Mouse (Mus musculus) heart, embryonic 15.5 days (tissue): ENCODE results near the gene Irak1bp1. TPM values are rescaled to one million over a fixed set of nuclear protein-coding genes. Genes with fewer than 3 reads are reported as not detected.

Experiments used
- ATAC-seq: fragments of 200-750 bp; cut with Nextera tagmentation; replicated peaks from 2 replicates; pipeline ENCODE4 v1.8.0; 2017; ENCODE audit warnings: low read depth, moderate TSS enrichment; ENCODE audit not compliant: insufficient number of reproducible peaks, insufficient read depth, low FRiP score
- H3K27ac ChIP-seq: fragments of 300-500 bp; sonication (generic); 2 replicates; pipeline ENCODE4 v1.5.1; 2015; ENCODE audit warnings: mild to moderate bottlenecking, inconsistent platforms
- H3K27me3 ChIP-seq: fragments of 300-500 bp; sonication (generic); 2 replicates; pipeline ENCODE4 v1.6.1; 2015; ENCODE audit warnings: inconsistent platforms
- H3K36me3 ChIP-seq: fragments of 300-500 bp; sonication (generic); 2 replicates; pipeline ENCODE4 v1.6.1; 2015; ENCODE audit warnings: mild to moderate bottlenecking, inconsistent platforms
- H3K4me1 ChIP-seq: fragments of 300-500 bp; sonication (generic); replicated peaks from 2 replicates; pipeline ENCODE4 v1.6.1; 2015; ENCODE audit warnings: inconsistent platforms
- H3K4me2 ChIP-seq: fragments of 300-500 bp; sonication (generic); 2 replicates; pipeline ENCODE4 v1.6.1; 2015; ENCODE audit warnings: inconsistent platforms, mild to moderate bottlenecking, moderate library complexity
- H3K4me3 ChIP-seq: fragments of 300-500 bp; sonication (generic); 2 replicates; pipeline ENCODE4 v1.5.1; 2015; ENCODE audit warnings: mild to moderate bottlenecking, inconsistent platforms
- H3K9ac ChIP-seq: fragments of 300-500 bp; sonication (generic); 2 replicates; pipeline ENCODE4 v1.6.1; 2015; ENCODE audit warnings: mild to moderate bottlenecking, inconsistent platforms
- H3K9me3 ChIP-seq: fragments of 300-500 bp; sonication (generic); replicated peaks from 2 replicates; pipeline ENCODE4 v1.6.1; 2016; ENCODE audit warnings: inconsistent platforms
- WGBS: fragments of 180-500 bp; shearing (Covaris S2); methylation state at CpG from one replicate; pipeline ENCODE4 v1.1.7; 2015; ENCODE audit warnings: mixed read lengths; 5-methylcytosine and 5-hydroxymethylcytosine counted together
- polyA plus RNA-seq: library from polyadenylated mRNA; unstranded; fragments of >200 nt; fragmentation: Nextera tagmentation; extraction: Ambion mirVana; gene quantifications from 2 replicates; pipeline ENCODE4 v1.2.1, GENCODE M21; 2015

Irak1bp1 gene
- polyA plus RNA-seq, result 10.5 and 11.3 TPM in 2 replicates

DNA sequence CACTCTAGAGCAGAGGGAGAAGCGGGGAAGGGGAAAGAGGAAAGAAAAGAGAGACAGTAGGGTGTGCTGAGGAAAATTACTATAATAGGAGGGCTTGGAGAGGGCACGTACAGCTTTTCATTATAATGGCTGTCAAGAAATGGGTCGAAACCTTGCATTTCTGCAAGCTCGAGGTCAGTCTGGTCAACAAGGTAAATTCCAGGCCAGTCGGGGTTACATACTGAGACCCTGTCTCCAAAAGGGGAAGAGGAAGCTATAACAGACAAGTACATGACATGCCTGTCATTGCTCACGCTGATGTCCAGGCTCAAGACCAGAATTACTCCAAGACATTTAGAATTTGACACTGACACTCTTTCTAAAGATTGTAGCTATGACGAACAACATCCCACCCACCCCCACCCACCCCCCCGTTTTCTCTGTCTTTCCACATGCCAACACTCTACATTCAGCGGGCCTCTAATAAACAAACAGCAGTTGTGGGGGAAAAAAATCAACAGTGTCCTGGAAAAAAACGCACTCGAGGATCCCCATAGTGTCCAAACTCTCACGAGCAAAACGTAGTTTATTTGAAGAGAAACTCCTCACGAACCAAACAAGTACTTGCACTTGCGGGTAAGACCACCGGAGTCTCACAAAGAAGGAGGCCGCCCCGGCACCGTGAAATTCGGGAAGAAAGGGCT, at the start of gene Irak1bp1:
Gene Irak1bp1, plus strand, starts transcription at position 534 of the 683 bp plus-strand sequence.
- Histone ChIP-seq H3K27ac (peak within 1 kb of the TSS; percentile 78), H3K4me2 (peak within 1 kb of the TSS; percentile 77), H3K9ac (peak within 1 kb of the TSS; percentile 66), H3K36me3 (no peaks in the 10 kb centered on the region), H3K27me3 (no peaks in the 10 kb centered on the region), H3K4me1 (peaks cover 4% of the 10 kb centered on the region), H3K9me3 (no peaks in the 10 kb centered on the region), H3K4me3 (peak within 1 kb of the TSS; percentile 67)
- 17% methylated on average over 20 of the region's 20 CpGs for WGBS
- ATAC-seq, result no peak

DNA sequence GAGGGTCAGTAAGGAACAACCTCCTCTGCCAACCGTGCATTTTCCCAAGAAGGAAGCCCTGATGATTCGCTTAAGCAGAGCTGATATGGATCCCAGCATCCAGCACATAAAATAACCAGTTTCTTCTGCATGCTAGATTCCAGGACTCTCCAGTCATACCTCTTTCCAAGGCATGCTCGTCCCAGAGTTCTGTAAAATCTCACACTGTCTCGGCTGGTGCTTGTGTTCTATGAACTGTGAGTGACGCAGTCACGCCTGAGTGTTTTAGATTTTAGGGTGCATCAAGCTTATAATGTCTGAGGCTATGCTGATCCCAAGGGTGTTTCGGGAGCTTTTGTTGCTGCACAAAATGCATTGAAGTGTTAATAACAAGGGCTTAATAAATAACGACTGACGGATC, 41.0 kb upstream of the Irak1bp1 start:
- H3K27ac ChIP-seq, result no peak overlapping the region
- ATAC-seq, result no peak
- WGBS, result 70% methylated on average over 9 of the region's 9 CpGs
- no peak overlapping the region for H3K9ac ChIP-seq
- no peaks in the 10 kb centered on the region for H3K27me3 ChIP-seq
- H3K36me3 ChIP-seq, result no peaks in the 10 kb centered on the region
- H3K4me1 ChIP-seq, result no peaks in the 10 kb centered on the region
- H3K4me3 ChIP-seq, result no peak overlapping the region
- H3K4me2 ChIP-seq, result no peak overlapping the region
- H3K9me3 ChIP-seq, result no peaks in the 10 kb centered on the region

DNA sequence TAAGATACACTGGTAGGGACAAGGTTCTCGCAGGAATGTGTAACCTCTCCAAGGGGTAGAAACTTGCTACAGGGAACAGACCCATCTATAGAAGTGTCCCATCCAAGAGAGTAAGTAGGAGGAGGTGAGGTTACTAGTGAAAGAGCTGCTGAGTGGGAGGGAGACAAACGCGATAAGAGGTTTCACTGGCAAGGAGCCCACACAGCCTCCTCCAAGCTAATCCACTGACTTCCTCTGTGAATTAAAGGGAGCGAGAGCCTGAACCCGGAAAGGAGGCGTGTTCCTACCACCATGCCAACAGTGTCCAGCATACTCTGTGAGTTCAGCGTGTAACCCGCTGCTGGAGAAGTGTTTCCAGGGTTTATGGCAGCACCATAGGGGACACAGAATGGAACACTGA, 29.0 kb upstream of the Irak1bp1 start:
- no peak overlapping the region for H3K27ac ChIP-seq
- no peak overlapping the region for H3K9ac ChIP-seq
- no peak for ATAC-seq

GRCm38 (mm10) chr9:82807129-82807528, 22.2 kb upstream of the Irak1bp1 start:
- H3K27me3 ChIP-seq, result no peaks in the 10 kb centered on the region
- 25% methylated on average over 1 of the region's 1 CpGs for WGBS
- ATAC-seq, result no peak
- H3K4me1 ChIP-seq, result no peaks in the 10 kb centered on the region
- H3K9me3 ChIP-seq, result no peaks in the 10 kb centered on the region
- no peak overlapping the region for H3K4me2 ChIP-seq
- H3K27ac ChIP-seq, result no peak overlapping the region
- no peaks in the 10 kb centered on the region for H3K36me3 ChIP-seq
- H3K4me3 ChIP-seq, result no peak overlapping the region
- H3K9ac ChIP-seq, result no peak overlapping the region

More for the DNA sequence above, 29.0 kb upstream of the Irak1bp1 start:
- Histone ChIP-seq H3K4me3 (no peak overlapping the region), H3K36me3 (no peaks in the 10 kb centered on the region), H3K27me3 (no peaks in the 10 kb centered on the region), H3K4me2 (no peak overlapping the region), H3K9me3 (no peaks in the 10 kb centered on the region), H3K4me1 (0 out of 2 replicates have a peak, but pooled peaks cover 2% of the 10 kb centered on the region)
- WGBS, result 39% methylated on average over 8 of the region's 8 CpGs

DNA sequence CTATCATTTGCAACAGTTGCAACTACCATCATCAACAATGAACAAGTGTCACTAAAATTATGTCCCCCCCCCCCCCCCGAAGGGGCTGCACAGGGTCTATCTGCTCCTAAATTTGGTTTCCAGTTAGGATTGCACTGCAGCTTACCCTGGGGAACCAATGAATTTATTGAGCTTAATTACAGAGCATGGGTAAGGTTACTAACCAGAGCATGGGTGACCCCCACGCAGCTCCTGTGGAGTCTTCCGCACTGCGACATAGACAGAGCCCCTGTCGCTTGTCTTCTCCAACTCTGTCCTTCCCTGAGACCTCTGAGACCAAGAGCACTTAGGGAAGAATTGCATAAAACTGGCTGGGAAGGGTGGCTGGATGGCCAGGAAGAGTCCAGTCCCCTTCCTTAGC, 21.7 kb upstream of the Irak1bp1 start:
- H3K4me3 ChIP-seq, result no peak overlapping the region
- H3K36me3 ChIP-seq, result no peaks in the 10 kb centered on the region
- no peak overlapping the region for H3K27ac ChIP-seq
- no peaks in the 10 kb centered on the region for H3K4me1 ChIP-seq
- ATAC-seq, result no peak
- no peaks in the 10 kb centered on the region for H3K27me3 ChIP-seq
- no peaks in the 10 kb centered on the region for H3K9me3 ChIP-seq
- H3K4me2 ChIP-seq, result no peak overlapping the region
- WGBS, result 60% methylated on average over 5 of the region's 5 CpGs
- H3K9ac ChIP-seq, result no peak overlapping the region

GRCm38 (mm10) chr9:82812172-82812963, 17.0 kb upstream of the Irak1bp1 start:
- 63% methylated on average over 12 of the region's 12 CpGs for WGBS
- H3K9me3 ChIP-seq, result no peaks in the 10 kb centered on the region
- no peak overlapping the region for H3K4me3 ChIP-seq
- no peaks in the 10 kb centered on the region for H3K4me1 ChIP-seq
- ATAC-seq, result no peak
- no peaks in the 10 kb centered on the region for H3K36me3 ChIP-seq
- H3K4me2 ChIP-seq, result no peak overlapping the region
- H3K9ac ChIP-seq, result no peak overlapping the region
- no peaks in the 10 kb centered on the region for H3K27me3 ChIP-seq
- no peak overlapping the region for H3K27ac ChIP-seq

DNA sequence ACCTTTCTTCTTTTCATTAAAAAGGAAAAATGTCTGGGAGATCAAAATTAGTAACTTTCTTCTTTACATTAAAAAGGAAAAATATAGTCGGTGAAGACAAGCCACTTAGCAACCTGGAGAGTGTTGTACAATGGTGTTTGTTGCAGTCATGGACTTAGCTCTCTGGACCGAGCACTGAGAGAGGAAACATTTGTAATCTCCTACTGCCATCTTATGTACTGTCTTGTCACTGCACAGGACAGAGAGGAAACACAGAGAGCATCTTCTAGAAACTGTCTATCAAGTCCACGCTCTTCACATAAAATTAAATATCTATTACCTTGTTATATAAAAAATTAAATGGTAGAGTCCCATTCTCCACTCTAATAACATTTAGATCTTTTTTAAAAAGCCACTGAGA, 14.8 kb upstream of the Irak1bp1 start:
- no peak for ATAC-seq
- Histone ChIP-seq H3K27ac (no peak overlapping the region), H3K9me3 (no peaks in the 10 kb centered on the region), H3K4me3 (no peak overlapping the region), H3K9ac (no peak overlapping the region), H3K4me2 (no peak overlapping the region), H3K36me3 (no peaks in the 10 kb centered on the region), H3K4me1 (no peaks in the 10 kb centered on the region), H3K27me3 (no peaks in the 10 kb centered on the region)
- WGBS, result 60% methylated on average over 3 of the region's 3 CpGs

- no peak overlapping the region for H3K27ac ChIP-seq
- no peaks in the 10 kb centered on the region for H3K36me3 ChIP-seq
- no peak overlapping the region for H3K9ac ChIP-seq
- no peaks in the 10 kb centered on the region for H3K9me3 ChIP-seq
- no peak overlapping the region for H3K4me2 ChIP-seq
- H3K4me3 ChIP-seq, result no peak overlapping the region
- H3K4me1 ChIP-seq, result no peaks in the 10 kb centered on the region
- ATAC-seq, result no peak
- no peaks in the 10 kb centered on the region for H3K27me3 ChIP-seq
Measured at GRCm38 (mm10) chr9:82815257-82815785, 14.0 kb upstream of the Irak1bp1 start.

DNA sequence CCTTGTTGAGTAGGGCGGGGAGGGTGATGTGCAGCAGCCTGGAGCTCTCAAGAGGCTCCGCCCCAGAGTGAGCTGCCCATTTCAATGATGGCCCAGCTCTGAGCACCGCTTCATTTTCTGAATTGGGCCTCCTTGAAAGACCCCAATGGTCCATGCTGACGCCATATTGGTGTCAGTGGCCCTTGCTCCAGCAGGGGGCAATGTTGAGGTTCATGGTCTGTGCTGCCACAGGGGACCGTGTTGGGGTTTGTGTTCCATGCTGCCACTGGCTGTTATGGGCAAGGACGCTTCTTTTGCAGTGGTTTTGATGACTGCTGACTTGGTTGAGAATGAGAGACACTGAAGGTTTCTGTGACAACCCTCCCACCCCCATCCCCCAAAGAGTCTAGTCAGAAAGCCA, 2.9 kb upstream of the Irak1bp1 start:
- no peak for ATAC-seq
- no peak overlapping the region for H3K27ac ChIP-seq
- no peak overlapping the region for H3K4me3 ChIP-seq
- H3K9ac ChIP-seq, result no peak overlapping the region
- H3K4me1 ChIP-seq, result peaks cover 4% of the 10 kb centered on the region
- H3K36me3 ChIP-seq, result no peaks in the 10 kb centered on the region
- WGBS, result 91% methylated on average over 6 of the region's 6 CpGs
- H3K27me3 ChIP-seq, result no peaks in the 10 kb centered on the region
- H3K4me2 ChIP-seq, result no peak overlapping the region
- no peaks in the 10 kb centered on the region for H3K9me3 ChIP-seq

DNA sequence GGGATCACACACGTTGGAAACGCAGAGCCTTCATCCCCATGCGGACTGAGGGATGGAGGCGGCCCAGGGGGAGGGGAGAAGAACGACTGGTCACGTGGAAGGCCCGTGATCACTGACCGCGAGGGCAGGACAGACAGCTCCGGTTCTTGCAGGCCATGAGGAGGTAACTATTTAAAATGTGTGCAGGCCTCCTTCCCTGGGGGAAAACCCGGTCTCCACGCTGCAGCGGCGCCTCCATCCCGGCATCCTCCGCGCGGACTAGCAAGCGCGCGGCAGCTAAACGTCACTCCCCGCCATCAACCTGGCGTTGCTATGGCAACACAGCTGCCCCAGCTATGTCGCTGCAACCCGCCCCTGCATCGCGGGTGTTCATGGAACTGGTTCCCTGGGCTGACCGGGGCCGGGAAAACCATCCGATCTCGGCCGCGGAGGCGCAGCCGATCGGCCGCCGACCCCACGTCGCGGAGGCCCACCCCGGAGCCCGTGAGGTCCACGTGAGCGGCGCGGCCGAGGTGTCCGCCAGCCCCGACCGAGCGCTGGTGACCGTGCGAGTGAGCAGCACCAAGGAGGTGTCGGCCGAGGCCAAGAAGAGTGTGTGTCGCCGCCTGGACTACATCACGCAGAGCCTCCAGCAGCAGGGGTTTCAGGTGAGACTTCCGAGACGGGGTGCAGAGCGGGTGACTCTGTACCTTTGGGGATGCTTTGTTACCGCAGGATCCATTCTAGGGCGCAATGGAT, 522 bp downstream of the Irak1bp1 start:
- peak overlapping the region; percentile 67 for H3K4me3 ChIP-seq
- H3K27ac ChIP-seq, result peak overlapping the region; percentile 78
- peak overlapping the region; percentile 66 for H3K9ac ChIP-seq
- H3K27me3 ChIP-seq, result no peaks in the 10 kb centered on the region
- H3K4me1 ChIP-seq, result peaks cover 4% of the 10 kb centered on the region
- H3K36me3 ChIP-seq, result no peaks in the 10 kb centered on the region
- no peaks in the 10 kb centered on the region for H3K9me3 ChIP-seq
- under 1% methylated on average over 65 of the region's 65 CpGs for WGBS
- H3K4me2 ChIP-seq, result peak overlapping the region; percentile 77
- ATAC-seq, result peak; percentile 88

DNA sequence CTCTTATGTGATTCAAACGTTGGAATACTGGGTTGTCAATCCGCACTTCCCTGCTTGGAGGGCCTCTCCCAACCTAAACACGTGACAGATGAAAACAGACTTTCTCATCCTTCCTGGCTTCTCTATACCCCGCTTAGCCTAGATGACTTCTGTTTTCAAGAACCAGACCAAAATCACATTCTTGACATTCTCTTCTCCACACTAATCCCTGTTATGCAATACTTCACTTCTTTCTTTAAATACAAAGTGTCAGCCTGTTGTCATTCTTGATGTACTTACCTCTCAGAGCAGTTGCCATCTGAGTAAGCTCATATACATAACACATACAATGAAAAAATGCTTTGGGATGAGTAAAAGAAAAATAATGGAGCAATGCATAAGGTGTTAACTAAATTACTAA, 2.6 kb downstream of the Irak1bp1 start:
- Histone ChIP-seq H3K27ac (no peak overlapping the region), H3K4me2 (no peak overlapping the region), H3K4me3 (no peak overlapping the region), H3K9ac (no peak overlapping the region), H3K9me3 (no peaks in the 10 kb centered on the region), H3K36me3 (no peaks in the 10 kb centered on the region), H3K27me3 (no peaks in the 10 kb centered on the region), H3K4me1 (peaks cover 4% of the 10 kb centered on the region)
- no peak for ATAC-seq
- WGBS, result 40% methylated on average over 4 of the region's 4 CpGs
